Mouse (Mus musculus): ENCODE results near the gene Olfr52. TPM values are rescaled to one million over a fixed set of nuclear protein-coding genes. Genes with fewer than 3 reads are reported as not detected.

Olfr52 gene
- polyA plus RNA-seq, 1 experiment from 2014 or later = not detected

Other genes starting within 250 kb of the Olfr52 start
- not detected in 2 replicates for gene Olfr1028, start 235.2 kb downstream of the Olfr52 start, polyA plus RNA-seq (2016; fragmentation: Nextera tagmentation; extraction: Ambion mirVana)
- not detected in 2 replicates for gene Olfr1029, start 211.8 kb downstream of the Olfr52 start, polyA plus RNA-seq (2016; fragmentation: Nextera tagmentation; extraction: Ambion mirVana)
- not detected in 2 replicates for gene Olfr1030, start 206.4 kb downstream of the Olfr52 start, polyA plus RNA-seq (2016; fragmentation: Nextera tagmentation; extraction: Ambion mirVana)
- gene Olfr1031, start 195.4 kb downstream of the Olfr52 start, polyA plus RNA-seq (2016; fragmentation: Nextera tagmentation; extraction: Ambion mirVana) = not detected in 2 replicates
- gene Olfr1032, start 180.1 kb downstream of the Olfr52 start, polyA plus RNA-seq (2016; fragmentation: Nextera tagmentation; extraction: Ambion mirVana) = not detected in 2 replicates
- gene Olfr1033, start 165.1 kb downstream of the Olfr52 start, polyA plus RNA-seq (2016; fragmentation: Nextera tagmentation; extraction: Ambion mirVana) = 0.07 and 0.51 TPM in 2 replicates
- not detected in 2 replicates for gene Olfr1034, start 139.8 kb downstream of the Olfr52 start, polyA plus RNA-seq (2016; fragmentation: Nextera tagmentation; extraction: Ambion mirVana)
- not detected in 2 replicates for gene Olfr1036, start 111.7 kb downstream of the Olfr52 start, polyA plus RNA-seq (2016; fragmentation: Nextera tagmentation; extraction: Ambion mirVana)
- gene Olfr1037, start 98.3 kb downstream of the Olfr52 start, polyA plus RNA-seq (2016; fragmentation: Nextera tagmentation; extraction: Ambion mirVana) = not detected in 2 replicates
- not detected in 2 replicates for gene Olfr1039, start 49.8 kb downstream of the Olfr52 start, polyA plus RNA-seq (2016; fragmentation: Nextera tagmentation; extraction: Ambion mirVana)
- gene Olfr1040, start 39.0 kb downstream of the Olfr52 start, polyA plus RNA-seq (2016; fragmentation: Nextera tagmentation; extraction: Ambion mirVana) = not detected in 2 replicates
- not detected in 2 replicates for gene Olfr1042, start 23.8 kb downstream of the Olfr52 start, polyA plus RNA-seq (2016; fragmentation: Nextera tagmentation; extraction: Ambion mirVana)
- gene Olfr1043, start 18.2 kb downstream of the Olfr52 start, polyA plus RNA-seq (2016; fragmentation: Nextera tagmentation; extraction: Ambion mirVana) = not detected in 2 replicates
- gene Olfr1044, start 7.9 kb downstream of the Olfr52 start, polyA plus RNA-seq (2016; fragmentation: Nextera tagmentation; extraction: Ambion mirVana) = not detected in 2 replicates
- not detected in 2 replicates for gene Olfr1045, start 17.3 kb upstream of the Olfr52 start, polyA plus RNA-seq (2016; fragmentation: Nextera tagmentation; extraction: Ambion mirVana)
- gene Olfr1046, start 33.6 kb upstream of the Olfr52 start, polyA plus RNA-seq (2016; fragmentation: Nextera tagmentation; extraction: Ambion mirVana) = not detected in 2 replicates
- gene Olfr1047, start 45.7 kb upstream of the Olfr52 start, polyA plus RNA-seq (2016; fragmentation: Nextera tagmentation; extraction: Ambion mirVana) = not detected in 2 replicates
- gene Olfr1048, start 54.6 kb upstream of the Olfr52 start, polyA plus RNA-seq (2016; fragmentation: Nextera tagmentation; extraction: Ambion mirVana) = not detected in 2 replicates
- gene Olfr1049, start 72.6 kb upstream of the Olfr52 start, polyA plus RNA-seq (2016; fragmentation: Nextera tagmentation; extraction: Ambion mirVana) = not detected in 2 replicates
- not detected in 2 replicates for gene Olfr1051, start 93.4 kb upstream of the Olfr52 start, polyA plus RNA-seq (2016; fragmentation: Nextera tagmentation; extraction: Ambion mirVana)
- not detected in 2 replicates for gene Olfr1052, start 106.8 kb upstream of the Olfr52 start, polyA plus RNA-seq (2016; fragmentation: Nextera tagmentation; extraction: Ambion mirVana)
- gene Olfr1053, start 129.6 kb upstream of the Olfr52 start, polyA plus RNA-seq (2016; fragmentation: Nextera tagmentation; extraction: Ambion mirVana) = not detected in 2 replicates
- not detected in 2 replicates for gene Olfr1054, start 149.8 kb upstream of the Olfr52 start, polyA plus RNA-seq (2016; fragmentation: Nextera tagmentation; extraction: Ambion mirVana)
- gene Olfr1055, start 164.6 kb upstream of the Olfr52 start, polyA plus RNA-seq (2016; fragmentation: Nextera tagmentation; extraction: Ambion mirVana) = not detected in 2 replicates
- not detected in 2 replicates for gene Olfr1056, start 176.8 kb upstream of the Olfr52 start, polyA plus RNA-seq (2016; fragmentation: Nextera tagmentation; extraction: Ambion mirVana)
- not detected in 2 replicates for gene Olfr1057, start 192.7 kb upstream of the Olfr52 start, polyA plus RNA-seq (2016; fragmentation: Nextera tagmentation; extraction: Ambion mirVana)
- not detected in 2 replicates for gene Olfr1058, start 202.9 kb upstream of the Olfr52 start, polyA plus RNA-seq (2016; fragmentation: Nextera tagmentation; extraction: Ambion mirVana)
- not detected in 2 replicates for gene Olfr1061, start 228.4 kb upstream of the Olfr52 start, polyA plus RNA-seq (2016; fragmentation: Nextera tagmentation; extraction: Ambion mirVana)
- not detected in 2 replicates for gene Olfr1062, start 241.1 kb upstream of the Olfr52 start, polyA plus RNA-seq (2016; fragmentation: Nextera tagmentation; extraction: Ambion mirVana)